Mouse (Mus musculus): Measurements from ENCODE around the gene Hspbp1.

DNA sequence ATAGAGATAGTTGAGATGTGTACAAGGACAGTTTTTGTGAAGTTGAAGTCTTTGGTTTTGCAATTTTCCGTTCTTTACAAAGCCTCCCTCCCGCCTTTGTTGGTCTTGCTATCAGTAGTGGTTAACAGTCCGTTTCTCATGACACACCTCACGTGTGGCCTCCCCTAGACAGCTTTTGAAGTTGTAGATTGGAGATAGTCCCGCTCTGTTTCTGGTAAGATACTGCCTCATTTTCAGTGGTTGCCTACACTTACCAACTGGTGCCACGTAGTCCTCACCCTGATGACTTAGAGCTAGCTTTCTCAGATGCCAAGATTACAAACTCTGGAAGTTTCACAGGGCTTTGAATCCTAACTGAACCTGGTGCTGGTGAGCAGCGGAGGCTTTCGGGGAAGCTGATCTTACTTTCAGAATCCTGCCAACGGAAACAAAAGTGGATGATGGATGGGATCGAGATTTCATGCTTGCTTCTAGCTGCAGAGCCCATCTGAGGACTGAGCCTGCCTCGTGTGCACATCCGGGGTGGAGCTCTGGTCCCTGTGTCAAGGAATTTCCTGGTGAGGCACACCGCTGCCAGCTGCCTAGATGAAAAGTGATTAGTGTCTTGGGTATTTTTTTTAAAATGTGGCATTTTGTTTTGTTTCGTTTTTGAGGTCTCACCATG, 71.0 kb downstream of the Hspbp1 start:
- TF ChIP-seq EP300 (IDR thresholded peaks at IDR 0.05; ENCODE audit: insufficient read depth, low read depth, low read length) (no peak), CTCF (IDR thresholded peaks at IDR 0.05) (no peak), POLR2A (IDR thresholded peaks at IDR 0.05; ENCODE audit: insufficient read depth, low read depth, low read length) (no peak)

All from heart, adult 2 months (tissue).